Mouse (Mus musculus): ENCODE measurements at regions not wholly inside any gene's neighbourhood (a gene's known extent, or its start where the extent isn't known, plus 50 kb on each side); places are given as distances from the start of the nearest gene placed in this dataset.
"Not testable (repeated sequence)": the region's sequence is repeated elsewhere in the genome, so short reads cannot be mapped to it uniquely, and the experiment has no call there.

- DNase-seq (ENCODE audit: low read depth, low spot score) = no peak
Observed at GRCm38 (mm10) chr14:87215099-87215498, 74.1 kb upstream of the Diaph3 start.

- no peak for DNase-seq (ENCODE audit: low read depth, low spot score)
Observed at GRCm38 (mm10) chr14:87217042-87217441, 76.0 kb upstream of the Diaph3 start.

- DNase-seq (ENCODE audit: low read depth, low spot score) = no peak
Observed at GRCm38 (mm10) chr14:87219975-87220374, 78.9 kb upstream of the Diaph3 start.

- DNase-seq (ENCODE audit: low read depth, low spot score) = no peak
Observed at GRCm38 (mm10) chr14:87224870-87225269, 83.8 kb upstream of the Diaph3 start.

- no peak for DNase-seq (ENCODE audit: low read depth, low spot score)
Observed at GRCm38 (mm10) chr14:87249258-87249657, 108.2 kb upstream of the Diaph3 start.

GRCm38 (mm10) chr14:87255484-87256208 is 114.6 kb upstream of the Diaph3 start:
- no peak for DNase-seq (ENCODE audit: low read depth, low spot score)

GRCm38 (mm10) chr14:87261726-87262125 is 120.7 kb upstream of the Diaph3 start:
- no peak for DNase-seq (ENCODE audit: low read depth, low spot score)

- no peak for DNase-seq (ENCODE audit: low read depth, low spot score)
Observed at GRCm38 (mm10) chr14:87264826-87265225, 123.8 kb upstream of the Diaph3 start.

GRCm38 (mm10) chr14:87266309-87266708 is 125.3 kb upstream of the Diaph3 start:
- no peak for DNase-seq (ENCODE audit: low read depth, low spot score)

- not testable (repeated sequence) for DNase-seq (ENCODE audit: low read depth, low spot score)
Observed at GRCm38 (mm10) chr14:87289266-87289665, 127.2 kb upstream of the Tdrd3 start.

GRCm38 (mm10) chr14:87289708-87290243 is 126.7 kb upstream of the Tdrd3 start:
- DNase-seq (ENCODE audit: low read depth, low spot score) = no peak

GRCm38 (mm10) chr14:87295206-87295605 is 121.2 kb upstream of the Tdrd3 start:
- DNase-seq (ENCODE audit: low read depth, low spot score) = no peak

GRCm38 (mm10) chr14:87297160-87297559 is 119.3 kb upstream of the Tdrd3 start:
- DNase-seq (ENCODE audit: low read depth, low spot score) = no peak

- no peak for DNase-seq (ENCODE audit: low read depth, low spot score)
Observed at GRCm38 (mm10) chr14:87300838-87301237, 115.6 kb upstream of the Tdrd3 start.

GRCm38 (mm10) chr14:87301564-87301963 is 114.9 kb upstream of the Tdrd3 start:
- DNase-seq (ENCODE audit: low read depth, low spot score) = no peak

- no peak for DNase-seq (ENCODE audit: low read depth, low spot score)
Observed at GRCm38 (mm10) chr14:87305481-87305880, 111.0 kb upstream of the Tdrd3 start.

- DNase-seq (ENCODE audit: low read depth, low spot score) = no peak
Observed at GRCm38 (mm10) chr14:87306011-87306410, 110.4 kb upstream of the Tdrd3 start.

- DNase-seq (ENCODE audit: low read depth, low spot score) = no peak
Observed at GRCm38 (mm10) chr14:87308016-87308415, 108.4 kb upstream of the Tdrd3 start.

GRCm38 (mm10) chr14:87312318-87312717 is 104.1 kb upstream of the Tdrd3 start:
- no peak for DNase-seq (ENCODE audit: low read depth, low spot score)

- DNase-seq (ENCODE audit: low read depth, low spot score) = peak; percentile 18
Observed at GRCm38 (mm10) chr14:87314999-87315732, 101.3 kb upstream of the Tdrd3 start.

- no peak for DNase-seq (ENCODE audit: low read depth, low spot score)
Observed at GRCm38 (mm10) chr14:87327841-87328240, 88.6 kb upstream of the Tdrd3 start.

- DNase-seq (ENCODE audit: low read depth, low spot score) = no peak
Observed at GRCm38 (mm10) chr14:87337950-87338526, 78.4 kb upstream of the Tdrd3 start.

All from skeletal muscle tissue, adult 2 months (tissue).